Mouse (Mus musculus) heart, postnatal 25 days (tissue): ENCODE data around the gene Ap1b1. TPM values are rescaled to one million over a fixed set of nuclear protein-coding genes. Genes with fewer than 3 reads are reported as not detected.
"Not testable (repeated sequence)": the region's sequence is repeated elsewhere in the genome, so short reads cannot be mapped to it uniquely, and the experiment has no call there.

Source experiments
- DNase-seq: peaks from one replicate; pipeline ENCODE4 v3.0.0; 2022; ENCODE audit warnings: low spot score
- intact Hi-C: fragments of 180-260 bp; cut with DNase I; formaldehyde crosslinking; loops from one replicate; pipeline ENCODE4 v1.15.1; 2025
- total RNA-seq, 2 experiments: library from RNA; stranded (reverse); gene quantifications; 2 replicates each; pipeline ENCODE4 v1.2.3; 2021

Ap1b1 gene
- total RNA-seq, 2 experiments from 2014 or later, result 53.1 to 58.1 TPM

DNA sequence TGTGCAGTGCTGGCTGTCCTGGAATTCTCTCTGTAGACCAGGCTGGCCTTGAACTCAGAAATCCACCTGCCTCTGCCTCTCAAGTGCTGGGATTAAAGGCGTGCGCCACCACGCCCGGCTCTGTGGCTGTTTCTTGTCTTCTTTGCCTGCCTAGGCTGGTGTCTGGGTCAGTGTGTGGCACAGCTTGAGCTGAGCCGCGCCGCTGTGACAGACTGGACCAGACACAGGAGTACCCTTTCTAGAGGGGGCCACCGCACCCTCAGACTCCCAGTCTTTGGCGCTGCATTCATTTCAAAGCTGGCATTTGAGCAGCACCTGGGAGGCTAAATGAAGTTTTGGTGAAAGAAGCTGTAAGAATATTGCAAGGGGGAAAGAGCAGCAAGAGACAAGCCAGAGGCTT, 72.2 kb downstream of the Ap1b1 start:
- intact Hi-C loops, result no loop called here
- DNase-seq, result no peak

DNA sequence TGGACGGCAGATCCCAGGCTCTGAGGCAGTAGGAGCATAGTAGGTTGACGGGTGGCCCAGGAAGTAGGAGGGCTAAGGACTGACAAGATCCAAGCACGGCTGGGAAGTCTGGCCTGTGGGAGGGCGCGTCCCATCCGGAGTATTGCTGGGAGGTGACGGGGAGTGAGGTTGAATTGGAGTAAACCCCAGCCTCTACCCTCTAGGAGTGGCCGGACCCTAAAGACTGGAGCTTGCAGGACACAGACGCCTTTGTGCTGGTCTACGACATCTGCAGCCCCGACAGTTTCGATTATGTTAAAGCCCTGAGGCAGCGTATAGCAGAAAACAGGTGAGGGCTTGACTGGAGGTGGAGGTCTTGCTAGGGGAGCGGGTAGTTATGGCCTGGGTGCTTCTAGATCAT, 72.6 kb downstream of the Ap1b1 start:
- no peak for DNase-seq
- intact Hi-C loops, result no loop called here

DNA sequence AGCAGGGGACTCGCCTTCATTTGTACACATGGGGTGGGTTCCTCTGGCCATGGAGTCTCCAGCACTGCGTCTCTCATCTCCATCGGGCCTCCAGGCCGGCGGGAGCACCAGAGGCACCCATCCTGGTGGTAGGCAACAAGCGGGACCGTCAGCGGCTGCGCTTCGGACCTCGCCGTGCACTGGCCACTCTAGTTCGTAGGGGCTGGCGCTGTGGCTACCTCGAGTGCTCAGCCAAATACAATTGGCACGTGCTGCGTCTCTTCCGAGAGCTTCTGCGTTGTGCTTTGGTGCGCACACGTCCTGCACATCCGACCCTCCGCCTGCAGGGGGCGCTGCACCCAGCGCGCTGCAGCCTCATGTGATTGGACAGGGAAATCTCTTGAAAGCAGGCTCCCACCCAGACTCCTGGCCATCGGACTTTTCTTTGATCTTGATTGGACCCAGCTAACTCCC, 73.1 kb downstream of the Ap1b1 start:
- DNase-seq, result no peak
- intact Hi-C loops, result no loop called here

DNA sequence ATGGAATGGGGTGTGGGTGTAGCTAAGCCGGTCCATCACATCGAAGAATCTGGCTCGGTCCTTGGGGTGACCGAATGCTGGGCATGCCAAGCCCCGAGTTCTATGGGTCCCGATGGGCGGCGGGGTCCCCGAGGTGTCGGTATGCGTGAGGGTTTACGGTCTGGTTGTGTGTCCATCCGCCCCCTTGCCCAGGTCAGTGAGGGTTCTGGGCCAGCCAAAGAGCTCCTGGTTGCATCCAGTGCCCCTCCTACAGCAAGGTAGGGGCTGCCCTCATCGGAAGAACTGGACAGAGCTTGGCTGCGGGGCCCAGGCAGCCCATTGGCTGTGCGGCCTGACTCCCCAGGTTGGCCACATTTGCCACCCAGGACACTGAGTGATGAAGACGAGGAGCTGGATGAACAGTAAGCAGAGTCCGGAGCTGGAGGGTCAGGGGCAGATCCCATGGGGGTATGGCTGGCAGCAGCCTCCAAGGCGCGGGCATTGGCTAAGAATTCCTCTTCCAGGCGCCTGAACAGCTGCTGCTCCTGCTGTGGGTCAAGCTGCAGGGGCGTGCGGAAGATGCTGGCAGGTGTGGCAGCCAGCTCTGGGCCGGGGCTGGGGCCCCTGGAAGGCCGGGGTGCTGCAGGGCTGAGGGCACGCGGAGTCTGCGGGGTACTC, 74.3 kb downstream of the Ap1b1 start:
- intact Hi-C loops, result no loop called here

DNA sequence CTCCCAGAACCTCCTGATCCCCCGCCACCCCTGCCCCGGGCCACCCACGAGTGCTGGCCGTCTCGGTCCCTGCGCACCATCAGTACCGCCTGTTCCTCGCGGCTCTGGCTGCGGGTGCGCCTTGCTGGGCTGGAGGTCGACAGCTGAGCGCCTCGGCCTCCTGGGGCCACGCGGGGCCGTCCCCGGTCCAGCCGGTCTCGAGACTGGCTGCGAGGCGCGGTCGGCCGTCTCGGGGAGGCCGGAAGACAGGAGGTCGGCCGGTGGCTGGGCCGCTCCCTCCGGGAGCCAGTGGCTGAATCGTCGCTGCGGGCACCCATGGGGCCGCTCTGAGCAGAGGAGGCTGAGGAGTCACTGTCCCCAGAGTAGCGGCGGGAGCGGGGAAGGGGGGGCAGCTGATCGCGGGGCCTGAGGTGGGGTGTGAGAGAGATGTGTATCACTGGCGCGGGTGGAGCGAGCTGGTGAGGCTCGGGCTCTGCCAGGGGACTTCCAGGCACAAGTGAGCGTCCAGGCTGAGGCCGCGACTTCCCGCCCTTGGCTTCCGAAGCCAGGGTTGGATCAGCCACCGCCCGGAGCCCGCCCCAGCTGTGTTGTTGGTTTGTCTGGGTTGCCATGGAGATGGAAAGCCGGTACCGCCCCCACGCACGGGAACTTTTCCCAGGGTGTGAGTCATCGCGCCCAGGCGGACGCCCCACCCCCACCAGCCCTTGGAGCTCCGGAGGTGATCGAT, 75.0 kb downstream of the Ap1b1 start:
- intact Hi-C loops, result no loop called here

More for the DNA sequence above, 74.3 kb downstream of the Ap1b1 start:
- DNase-seq, result no peak

DNA sequence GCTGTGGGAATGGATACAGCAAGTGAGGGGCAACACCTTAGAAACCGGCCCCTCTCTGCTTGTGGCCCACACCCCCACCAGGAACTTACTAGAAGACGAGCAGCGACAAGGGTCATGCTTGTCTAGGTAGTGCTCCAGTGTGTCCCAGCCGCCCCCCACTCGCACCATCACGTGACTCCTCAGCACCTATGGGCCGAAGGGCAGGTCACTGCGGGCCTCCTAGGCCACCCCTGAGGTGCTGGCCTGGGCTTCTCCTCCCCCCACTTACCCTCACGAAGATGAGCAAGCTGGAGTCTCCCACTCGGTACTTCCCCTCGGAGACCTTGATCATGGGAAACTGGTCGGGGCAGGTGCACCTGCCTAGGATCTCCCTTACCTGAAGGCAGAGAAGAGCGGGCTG, 75.7 kb downstream of the Ap1b1 start:
- no peak for DNase-seq
- intact Hi-C loops, result no loop called here

More for the DNA sequence above, 75.0 kb downstream of the Ap1b1 start:
- DNase-seq, result peak; percentile 96

DNA sequence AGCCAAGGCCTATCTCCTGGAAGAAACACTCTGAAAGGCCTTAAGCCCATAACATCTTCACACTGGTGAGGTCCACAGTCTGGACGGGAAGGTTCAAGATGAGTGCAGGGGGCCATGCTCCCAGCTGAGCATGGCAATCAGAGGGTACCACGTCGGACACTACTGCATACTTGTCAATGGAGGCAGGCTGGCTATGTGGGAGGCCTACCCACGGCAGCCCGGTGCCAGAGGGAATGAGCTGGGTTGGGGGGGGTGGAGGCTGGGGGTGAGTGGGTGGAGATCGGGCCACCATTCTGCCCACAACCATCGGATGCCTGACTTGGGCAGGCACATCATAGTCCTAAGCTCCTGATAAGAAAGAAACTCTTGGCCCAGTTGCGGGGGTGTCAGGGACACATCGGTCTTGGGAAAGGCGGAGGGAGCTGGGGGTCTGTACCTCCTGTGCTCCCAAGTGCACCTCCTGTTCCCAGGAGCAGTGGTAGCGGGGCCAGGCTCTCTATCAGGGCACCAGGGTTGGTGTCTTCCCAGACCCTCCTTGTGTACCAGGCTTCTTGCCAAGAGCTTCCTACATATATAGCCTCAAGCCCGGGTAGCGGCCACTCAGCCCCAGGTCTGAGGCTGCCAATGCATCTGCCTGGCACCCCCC, 76.4 kb downstream of the Ap1b1 start:
- DNase-seq, result no peak
- intact Hi-C loops, result no loop called here

DNA sequence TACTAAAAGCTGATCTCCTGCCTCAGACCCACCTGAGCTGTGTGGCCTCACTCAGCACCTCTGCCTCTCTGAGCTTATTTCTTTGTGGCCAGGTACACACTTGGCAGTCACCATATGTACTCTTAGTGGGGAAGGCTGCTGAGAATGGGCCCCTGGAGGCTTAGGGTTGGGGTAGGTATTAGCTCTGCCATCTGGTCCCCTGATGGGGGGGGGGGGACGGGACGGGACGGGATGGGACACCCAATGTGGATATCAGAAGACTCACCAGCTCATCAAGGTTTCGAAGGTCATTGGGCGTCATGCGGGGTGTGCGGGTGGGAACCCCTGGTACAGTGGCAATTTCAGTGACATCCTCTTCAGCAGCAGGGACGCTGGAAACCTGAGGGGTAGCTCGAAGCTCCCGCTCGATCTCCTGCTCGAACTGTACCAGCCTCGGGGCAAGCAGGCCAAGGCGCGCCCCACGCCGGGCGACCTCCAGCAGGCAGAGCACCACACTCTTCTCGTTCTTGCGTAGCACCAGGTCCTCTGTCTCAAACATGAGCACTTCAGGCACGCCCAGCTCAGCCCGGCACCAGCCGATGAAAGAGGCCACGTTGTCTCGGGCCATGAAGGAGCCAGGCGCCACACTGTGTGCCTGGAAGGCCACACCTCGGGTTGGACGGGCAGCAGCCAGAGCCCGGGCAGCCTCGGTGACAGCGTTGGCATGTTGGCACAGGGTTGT, 77.1 kb downstream of the Ap1b1 start:
- no peak for DNase-seq
- intact Hi-C loops, result loop anchor here (2.0 kb wide), 1 partner anchor 35 kb away; the partner anchor contains the start of genes Ewsr1 and Rhbdd3

DNA sequence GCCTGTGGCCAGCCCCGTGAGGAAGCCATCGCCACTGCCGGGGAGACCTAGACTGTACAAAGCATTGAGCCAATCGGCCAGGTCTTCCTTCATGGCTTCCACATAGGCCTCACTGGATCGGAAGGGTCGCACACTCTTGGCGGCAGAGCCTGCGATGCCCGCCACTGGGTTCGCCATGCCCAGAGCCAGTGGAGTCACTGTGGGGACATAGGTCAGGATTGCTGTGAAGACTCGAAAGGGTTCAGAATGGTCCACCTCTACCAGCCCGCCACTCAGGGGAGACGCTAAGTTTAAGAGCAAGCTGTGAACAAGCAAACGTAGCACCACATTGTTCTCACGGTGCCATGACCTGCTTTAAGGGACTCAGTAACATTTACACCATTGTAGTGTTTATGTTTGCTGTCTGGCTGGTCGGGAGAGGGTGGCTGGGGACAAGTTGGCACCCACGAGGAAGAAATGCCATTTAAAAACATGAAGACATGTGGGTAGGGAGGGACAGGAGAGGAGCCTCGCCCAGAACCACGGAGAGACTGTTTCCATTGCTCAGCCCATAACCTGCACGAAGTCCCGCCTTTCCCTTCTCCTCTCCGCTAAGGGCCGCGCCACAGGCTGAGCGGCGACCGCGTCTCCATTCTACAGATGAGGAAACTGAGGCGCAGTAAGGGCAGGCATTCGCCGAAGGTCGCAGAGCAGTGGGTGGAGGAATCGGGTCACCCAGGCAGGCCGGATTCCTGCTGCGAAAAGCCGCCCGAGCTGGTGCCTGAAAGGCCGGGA, 77.8 kb downstream of the Ap1b1 start:
- intact Hi-C loops, result loop anchor here (1.0 to 2.0 kb wide), 2 partner anchors 34 to 49 kb away; partner anchors contain the start of genes Ewsr1 and Rhbdd3
- no peak for DNase-seq

DNA sequence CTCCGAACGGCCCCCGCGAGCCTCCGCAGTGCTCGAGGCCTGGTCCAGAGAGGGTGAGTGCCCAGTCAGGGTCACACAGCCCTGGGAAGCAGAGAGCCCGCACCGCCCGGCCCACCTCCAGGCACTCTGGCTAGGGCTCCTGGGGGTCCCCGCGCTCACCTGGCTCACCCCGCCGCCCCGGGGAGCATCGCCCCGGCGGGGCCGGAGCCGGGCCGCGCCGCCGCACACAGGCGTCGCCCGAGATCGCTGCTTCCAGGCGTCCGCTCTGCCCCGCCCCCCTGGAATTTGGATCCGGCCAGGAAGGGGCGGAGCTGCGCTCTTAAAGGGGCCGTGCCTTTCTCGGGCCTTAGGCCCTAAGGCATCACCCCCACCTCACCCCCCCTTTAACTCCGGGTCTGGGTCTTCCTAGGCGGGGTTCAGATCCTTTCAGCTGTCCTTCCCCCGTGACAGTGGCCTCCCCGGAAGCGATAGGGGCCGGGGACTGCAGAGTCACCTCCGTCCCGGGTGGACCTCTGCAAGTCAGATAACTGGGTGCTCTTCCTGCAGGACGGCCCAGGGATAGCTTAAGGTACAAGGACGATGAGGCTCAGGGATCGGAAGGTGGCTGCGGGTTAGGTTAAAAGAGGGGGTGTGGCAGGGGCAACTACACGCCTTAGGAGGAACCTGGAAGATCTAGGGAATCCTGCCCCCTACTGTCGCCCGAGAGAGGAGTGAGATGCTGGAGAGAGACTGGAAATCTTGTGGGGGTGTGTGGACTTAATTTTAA, 78.6 kb downstream of the Ap1b1 start, which contains the start of gene Gas2l1:
Gene Gas2l1, minus strand, starts transcription at position 272 of the 766 bp plus-strand sequence.
- DNase-seq, result peak; percentile 83
- intact Hi-C loops, result loop anchor here (1.0 to 2.0 kb wide), 2 partner anchors 34 to 50 kb away; partner anchors contain the start of genes Ewsr1 and Rhbdd3

DNA sequence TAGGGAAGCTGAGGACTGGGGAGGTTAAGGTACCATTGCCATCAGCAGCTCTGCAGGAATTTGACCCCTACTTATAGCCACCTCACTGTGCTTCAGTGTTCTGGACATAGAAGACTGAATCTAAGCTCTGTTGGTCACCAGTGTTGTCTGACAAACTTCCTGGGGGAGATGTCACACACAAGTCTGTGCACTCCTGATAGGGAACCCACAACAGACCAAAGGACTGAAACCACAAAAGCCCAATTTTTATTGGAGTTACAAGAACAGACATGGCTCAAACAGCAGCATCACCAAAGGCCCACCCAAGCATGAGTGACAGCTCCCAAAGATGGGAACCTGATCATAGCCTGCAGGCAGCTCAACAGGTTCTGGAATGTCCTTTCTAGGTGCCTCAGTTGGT, 80.4 kb downstream of the Ap1b1 start:
- intact Hi-C loops, result no loop called here
- DNase-seq, result no peak

DNA sequence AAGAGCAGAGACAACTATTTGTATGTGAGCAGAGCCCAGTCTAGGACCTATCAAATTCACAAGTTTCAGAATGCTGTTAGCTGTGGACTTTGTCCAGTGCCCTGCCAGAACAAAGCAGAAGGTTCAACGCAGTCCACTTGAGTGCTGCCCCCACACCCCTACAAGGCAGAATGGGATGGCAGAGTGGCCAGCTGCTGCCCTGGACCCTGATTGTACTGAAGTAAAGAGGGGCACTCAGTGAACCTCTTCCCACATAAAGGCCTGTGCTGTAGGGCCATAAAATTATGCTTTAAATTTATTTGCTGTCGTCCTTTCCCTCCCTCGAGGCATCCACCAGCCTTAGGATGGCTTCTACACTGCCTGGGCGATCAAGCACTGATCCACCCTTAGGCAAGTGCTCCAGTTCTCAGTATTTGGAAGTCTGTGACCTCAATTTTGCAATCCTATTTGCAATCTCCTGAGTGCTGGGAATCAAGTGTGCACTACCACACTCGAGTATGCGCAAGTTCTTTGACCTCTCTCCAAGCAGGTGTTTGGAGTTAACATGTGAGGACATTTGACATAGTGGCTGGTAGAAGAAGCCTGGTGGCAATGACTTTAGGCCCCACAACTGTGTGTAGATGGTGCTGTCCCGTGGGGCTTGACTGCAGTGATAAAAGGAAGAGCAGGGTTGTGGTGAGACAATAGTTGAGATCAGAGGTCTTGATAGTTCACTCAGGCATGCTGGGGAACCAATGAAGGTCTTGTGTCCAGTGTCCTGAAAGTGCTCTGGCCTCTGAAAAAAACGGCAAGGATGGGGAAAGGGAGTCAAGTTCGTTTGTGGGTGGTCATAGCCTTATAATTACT, 81.7 kb downstream of the Ap1b1 start:
- intact Hi-C loops, result no loop called here
- no peak for DNase-seq

DNA sequence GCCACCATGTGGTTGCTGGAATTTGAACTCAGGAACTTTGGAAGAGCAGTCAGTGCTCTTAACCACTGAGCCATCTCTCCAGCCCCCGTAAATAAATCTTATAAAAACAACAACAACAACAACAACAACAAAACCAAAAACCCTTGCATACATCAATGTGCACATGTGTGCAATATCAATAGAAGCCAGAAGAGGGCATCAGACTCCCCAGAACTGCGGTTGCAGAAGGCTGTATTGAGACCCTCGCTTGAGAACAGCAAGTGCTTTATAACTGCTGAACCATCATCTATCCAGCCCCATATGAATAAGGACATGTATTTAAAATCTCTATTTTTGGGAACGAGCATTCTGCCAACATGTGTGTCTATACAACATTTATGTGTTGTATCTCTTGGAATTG, 88.3 kb downstream of the Ap1b1 start:
- no peak for DNase-seq
- intact Hi-C loops, result no loop called here

DNA sequence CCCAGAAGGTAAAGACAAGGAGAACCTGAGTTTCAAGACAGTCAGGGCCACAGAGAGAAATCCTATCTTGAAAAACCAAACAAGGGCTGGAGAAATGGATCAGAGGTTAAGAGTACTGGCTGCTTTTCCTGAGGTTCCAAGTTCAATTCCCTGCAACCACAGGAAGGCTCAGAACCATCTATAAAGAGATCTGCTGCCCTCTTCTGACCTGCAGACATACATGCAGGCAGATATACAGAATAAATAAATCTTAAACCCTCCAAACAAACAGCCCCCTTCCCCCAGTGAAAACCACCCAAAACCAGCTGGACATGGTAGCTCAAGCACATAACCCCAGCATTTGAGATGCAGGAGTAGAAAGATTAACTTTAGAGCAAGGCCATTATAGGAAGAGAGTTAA, 89.1 kb downstream of the Ap1b1 start:
- intact Hi-C loops, result no loop called here
- DNase-seq, result no peak

DNA sequence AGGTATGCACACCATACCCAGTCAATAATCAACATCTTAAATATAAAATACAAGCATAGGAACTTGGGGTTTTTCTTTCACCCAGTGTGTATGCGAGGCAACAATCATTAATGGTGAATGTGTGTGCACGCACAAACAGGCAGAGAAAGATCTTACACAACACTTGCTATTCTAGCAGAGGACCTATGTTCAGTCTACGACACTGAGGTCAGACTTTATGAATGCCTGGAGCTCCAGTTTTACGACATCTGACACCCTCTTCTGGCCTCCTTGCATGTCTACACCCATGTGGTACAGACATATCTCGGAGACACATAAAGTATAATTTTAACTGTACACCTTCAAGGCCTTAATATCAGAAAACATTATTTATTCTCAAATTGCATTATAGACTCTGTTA, 90.2 kb downstream of the Ap1b1 start:
- intact Hi-C loops, DNase-seq: not testable (repeated sequence)

DNA sequence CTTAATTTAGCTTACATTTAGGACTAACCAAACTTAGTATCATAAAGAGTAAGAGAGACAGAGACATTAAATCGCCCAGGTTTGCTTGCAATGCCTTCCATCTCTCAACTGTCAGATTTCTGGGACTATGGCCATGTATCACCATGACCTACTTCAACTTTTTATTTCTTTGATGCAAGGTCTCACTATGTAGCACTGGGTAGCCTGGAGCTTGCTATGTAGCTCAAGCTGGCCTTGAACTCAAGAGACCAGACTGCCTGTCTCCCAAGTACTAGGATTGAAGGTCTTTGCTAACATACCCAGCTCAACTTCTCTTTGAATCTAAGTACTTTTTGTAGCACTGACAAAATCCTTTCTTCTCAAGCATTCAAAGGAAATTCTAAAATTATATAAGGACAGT, 102.5 kb downstream of the Ap1b1 start:
- no peak for DNase-seq
- intact Hi-C loops, result no loop called here

DNA sequence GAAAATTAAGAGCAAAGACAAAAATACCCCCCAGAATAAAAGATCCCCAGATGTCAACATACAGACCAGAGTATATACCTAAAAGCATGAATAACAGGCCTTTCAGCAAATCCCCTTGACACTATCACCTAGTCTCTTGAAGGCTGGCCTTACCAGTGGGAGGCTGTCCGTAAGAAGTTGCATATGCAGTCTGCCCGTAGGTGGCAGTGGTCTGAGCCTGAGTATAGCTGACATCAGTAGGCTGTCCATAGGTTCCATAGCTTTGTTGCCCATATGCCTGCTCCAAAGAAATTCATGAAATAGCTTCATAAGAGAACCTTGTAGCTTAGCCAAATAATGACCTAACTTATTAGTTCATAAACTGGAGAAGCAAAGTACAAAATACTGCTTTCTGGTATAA, 105.1 kb downstream of the Ap1b1 start:
- no peak for DNase-seq

More for the DNA sequence above, 105.1 kb downstream of the Ap1b1 start:
- intact Hi-C loops, result no loop called here
